Mouse (Mus musculus) midbrain, postnatal 0 days (tissue): ENCODE measurements at regions not wholly inside any gene's neighbourhood (a gene's known extent, or its start where the extent isn't known, plus 50 kb on each side); places are given as distances from the start of the nearest gene placed in this dataset.

Source experiments
- ATAC-seq: fragments of 200-750 bp; cut with Nextera tagmentation; 2 replicates; pipeline ENCODE4 v1.8.0; 2017; ENCODE audit warnings: moderate number of reproducible peaks, mild to moderate bottlenecking, moderate TSS enrichment, moderate library complexity; ENCODE audit not compliant: low FRiP score
- DNase-seq: peaks from one replicate; pipeline ENCODE4 v3.0.0-alpha.2; 2015; ENCODE audit warnings: low spot score
- H3K27ac ChIP-seq: fragments of 300-500 bp; sonication (generic); 2 replicates; pipeline ENCODE4 v1.5.1; 2014; ENCODE audit warnings: low read depth, mild to moderate bottlenecking, low read length, mixed read lengths
- H3K27me3 ChIP-seq: fragments of 300-500 bp; sonication (generic); 2 replicates; pipeline ENCODE4 v1.6.1; 2014; ENCODE audit warnings: low read length, control low read depth, mixed read lengths; ENCODE audit not compliant: insufficient read depth
- H3K36me3 ChIP-seq: fragments of 300-500 bp; sonication (generic); 2 replicates; pipeline ENCODE4 v1.6.1; 2014; ENCODE audit warnings: low read length, control low read depth, mixed read lengths; ENCODE audit not compliant: insufficient read depth
- H3K4me1 ChIP-seq: fragments of 300-500 bp; sonication (generic); 2 replicates; pipeline ENCODE4 v1.6.1; 2014; ENCODE audit warnings: mild to moderate bottlenecking, control low read depth, antibody characterized with exemption, low read length, mixed read lengths; ENCODE audit not compliant: insufficient read depth
- H3K4me2 ChIP-seq: fragments of 300-500 bp; sonication (generic); 2 replicates; pipeline ENCODE4 v1.6.1; 2014; ENCODE audit warnings: low read depth, mild to moderate bottlenecking, low read length, mixed read lengths; ENCODE audit not compliant: poor library complexity, severe bottlenecking
- H3K4me3 ChIP-seq: fragments of 300-500 bp; sonication (generic); 2 replicates; pipeline ENCODE4 v1.5.1; 2014; ENCODE audit warnings: low read depth, mild to moderate bottlenecking, low read length, moderate library complexity
- H3K9ac ChIP-seq: fragments of 300-500 bp; sonication (generic); replicated peaks from 2 replicates; pipeline ENCODE4 v1.6.1; 2014; ENCODE audit warnings: mild to moderate bottlenecking, low read length, moderate library complexity, mixed read lengths; ENCODE audit not compliant: poor library complexity, severe bottlenecking
- H3K9me3 ChIP-seq: fragments of 300-500 bp; sonication (generic); 2 replicates; pipeline ENCODE4 v1.6.1; 2016; ENCODE audit warnings: low read length, control low read depth
- CTCF ChIP-seq: IDR thresholded peaks from 2 replicates; pipeline ENCODE4 v1.5.1; 2016; ENCODE audit warnings: antibody characterized with exemption, mild to moderate bottlenecking
- WGBS: fragments of 180-500 bp; shearing (Covaris S2); extraction: QIAGEN DNeasy Blood & Tissue Kit; methylation state at CpG from one replicate; pipeline ENCODE4 v1.1.7; 2014; 5-methylcytosine and 5-hydroxymethylcytosine counted together

- no peaks in the 10 kb centered on the region for H3K36me3 ChIP-seq
- ATAC-seq (no peak), DNase-seq (no peak)
- no peaks in the 10 kb centered on the region for H3K4me1 ChIP-seq
- H3K27ac ChIP-seq: no peak overlapping the region
- 80% methylated on average over 11 of the region's 11 CpGs for WGBS
- H3K27me3 ChIP-seq: no peaks in the 10 kb centered on the region
- TF ChIP-seq CTCF: no peak
- no peak overlapping the region for H3K4me2 ChIP-seq
- no peak overlapping the region for H3K9ac ChIP-seq
- no peaks in the 10 kb centered on the region for H3K9me3 ChIP-seq
- no peak overlapping the region for H3K4me3 ChIP-seq
Measured at GRCm38 (mm10) chr10:66812515-66813260, 283.2 kb upstream of the Jmjd1c start.

- no peaks in the 10 kb centered on the region for H3K36me3 ChIP-seq
- ATAC-seq (no peak), DNase-seq (no peak)
- H3K4me3 ChIP-seq: no peak overlapping the region
- no peak overlapping the region for H3K27ac ChIP-seq
- H3K9ac ChIP-seq: no peak overlapping the region
- WGBS: 17% methylated on average over 15 of the region's 15 CpGs
- H3K4me1 ChIP-seq: no peaks in the 10 kb centered on the region
- no peaks in the 10 kb centered on the region for H3K27me3 ChIP-seq
- no peak overlapping the region; the same call in 1 of the 2 replicates for H3K4me2 ChIP-seq
- TF ChIP-seq CTCF: peak; percentile 54; the same call in 1 of the 2 replicates
- H3K9me3 ChIP-seq: no peaks in the 10 kb centered on the region
Measured at GRCm38 (mm10) chr10:66813850-66814564, 281.9 kb upstream of the Jmjd1c start.

- DNase-seq (peak; percentile 91), ATAC-seq (no peak)
- Histone ChIP-seq H3K27me3 (no peaks in the 10 kb centered on the region), H3K4me2 (peak overlapping the region; percentile 20; the same call in 1 of the 2 replicates), H3K4me1 (no peaks in the 10 kb centered on the region), H3K36me3 (no peaks in the 10 kb centered on the region), H3K9me3 (no peaks in the 10 kb centered on the region), H3K27ac (no peak overlapping the region), H3K4me3 (no peak overlapping the region), H3K9ac (no peak overlapping the region)
- 14% methylated on average over 16 of the region's 16 CpGs for WGBS
- TF ChIP-seq CTCF: peak; percentile 89
Measured at GRCm38 (mm10) chr10:66814565-66815201, 281.2 kb upstream of the Jmjd1c start.

- Histone ChIP-seq H3K27ac (no peak overlapping the region), H3K4me3 (no peak overlapping the region), H3K27me3 (no peaks in the 10 kb centered on the region), H3K36me3 (no peaks in the 10 kb centered on the region), H3K4me1 (no peaks in the 10 kb centered on the region), H3K9ac (no peak overlapping the region), H3K9me3 (no peaks in the 10 kb centered on the region), H3K4me2 (no peak overlapping the region)
- DNase-seq (no peak), ATAC-seq (no peak)
- 78% methylated on average over 4 of the region's 4 CpGs for WGBS
- TF ChIP-seq CTCF: no peak
Measured at GRCm38 (mm10) chr10:66815951-66816350, 280.0 kb upstream of the Jmjd1c start.

- WGBS: 88% methylated on average over 13 of the region's 13 CpGs
- ATAC-seq (no peak), DNase-seq (no peak)
- no peak overlapping the region for H3K27ac ChIP-seq
- H3K9me3 ChIP-seq: no peaks in the 10 kb centered on the region
- no peaks in the 10 kb centered on the region for H3K27me3 ChIP-seq
- no peaks in the 10 kb centered on the region for H3K4me1 ChIP-seq
- no peak overlapping the region for H3K9ac ChIP-seq
- H3K4me3 ChIP-seq: no peak overlapping the region
- H3K36me3 ChIP-seq: no peaks in the 10 kb centered on the region
- TF ChIP-seq CTCF: no peak
- no peak overlapping the region for H3K4me2 ChIP-seq
Measured at GRCm38 (mm10) chr10:66816776-66817175, 279.1 kb upstream of the Jmjd1c start.

- ATAC-seq (no peak), DNase-seq (no peak)
- WGBS: 79% methylated on average over 7 of the region's 7 CpGs
- no peak for TF ChIP-seq CTCF
- Histone ChIP-seq H3K4me3 (no peak overlapping the region), H3K27ac (no peak overlapping the region), H3K4me2 (no peak overlapping the region), H3K27me3 (no peaks in the 10 kb centered on the region), H3K36me3 (no peaks in the 10 kb centered on the region), H3K4me1 (no peaks in the 10 kb centered on the region), H3K9me3 (0 out of 2 replicates have a peak, but pooled peaks cover 1% of the 10 kb centered on the region), H3K9ac (no peak overlapping the region)
Measured at GRCm38 (mm10) chr10:66817876-66818275, 278.0 kb upstream of the Jmjd1c start.
